Mouse (Mus musculus) ES-Bruce4 (cell line): ENCODE data around the gene R3hdml. TPM values are rescaled to one million over a fixed set of nuclear protein-coding genes. Genes with fewer than 3 reads are reported as not detected.

Experiments
- H3K27ac ChIP-seq: 2 replicates; pipeline ENCODE4 v1.5.1; 2012; ENCODE audit warnings: low read length, inconsistent platforms; ENCODE audit not compliant: insufficient read depth
- H3K27me3 ChIP-seq: 2 replicates; pipeline ENCODE4 v1.6.1; 2012; ENCODE audit warnings: mild to moderate bottlenecking, low read length, inconsistent platforms; ENCODE audit not compliant: control insufficient read depth, poor library complexity, insufficient read depth, severe bottlenecking
- H3K36me3 ChIP-seq: 2 replicates; pipeline ENCODE4 v1.6.1; 2012; ENCODE audit warnings: inconsistent platforms, mild to moderate bottlenecking, low read length, moderate library complexity; ENCODE audit not compliant: control insufficient read depth, poor library complexity, insufficient read depth, severe bottlenecking
- H3K4me1 ChIP-seq: one replicate; pipeline ENCODE4 v1.8.1; 2011; ENCODE audit warnings: low read length; ENCODE audit not compliant: control insufficient read depth, insufficient read depth
- H3K4me3 ChIP-seq: 2 replicates; pipeline ENCODE4 v1.5.1; 2011; ENCODE audit warnings: low read depth, mild to moderate bottlenecking, low read length
- H3K9ac ChIP-seq: 2 replicates; pipeline ENCODE4 v1.6.1; 2012; ENCODE audit warnings: low read depth, mild to moderate bottlenecking, inconsistent platforms; ENCODE audit not compliant: poor library complexity, severe bottlenecking
- H3K9me3 ChIP-seq: replicated peaks from 2 replicates; pipeline ENCODE4 v1.6.1; 2012; ENCODE audit warnings: mild to moderate bottlenecking, low read length, inconsistent platforms; ENCODE audit not compliant: control insufficient read depth, poor library complexity, insufficient read depth, severe bottlenecking
- CTCF ChIP-seq: IDR thresholded peaks from one replicate; pipeline ENCODE4 v1.8.1; 2011; ENCODE audit warnings: low read depth, low read length
- EP300 ChIP-seq: IDR thresholded peaks from 2 replicates; pipeline ENCODE4 v1.6.1; 2011; ENCODE audit warnings: low read depth, low read length; ENCODE audit not compliant: insufficient read depth
- POLR2A ChIP-seq: IDR thresholded peaks from one replicate; pipeline ENCODE4 v1.8.1; 2011; ENCODE audit warnings: low read length; ENCODE audit not compliant: insufficient read depth
- polyA plus RNA-seq: library from polyadenylated mRNA; stranded (reverse); fragments of >200 nt; gene quantifications from 2 replicates; pipeline ENCODE4 v1.2.4, GENCODE M21; 2011; ENCODE audit warnings: low read depth; ENCODE audit not compliant: missing spikeins, insufficient read depth, insufficient read length

The R3hdml gene
- polyA plus RNA-seq, 1 experiment: not detected

GRCm38 (mm10) chr2:163493031-163493430 is 913 bp downstream of the R3hdml start:
- Histone ChIP-seq H3K4me1 (peaks cover 3% of the 10 kb centered on the region), H3K27ac (peak overlapping the region; percentile 35), H3K36me3 (no peaks in the 10 kb centered on the region), H3K4me3 (no peak overlapping the region), H3K9ac (no peak overlapping the region), H3K27me3 (no peaks in the 10 kb centered on the region), H3K9me3 (no peaks in the 10 kb centered on the region)
- TF ChIP-seq EP300: no peak
- TF ChIP-seq CTCF: no peak
- TF ChIP-seq POLR2A: no peak

- peaks cover 3% of the 10 kb centered on the region for H3K4me1 ChIP-seq
- no peak for TF ChIP-seq CTCF
- no peak for TF ChIP-seq POLR2A
- TF ChIP-seq EP300: no peak
- no peaks in the 10 kb centered on the region for H3K27me3 ChIP-seq
These were observed 1.9 kb downstream of the R3hdml start for GRCm38 (mm10) chr2:163493976-163494375.

GRCm38 (mm10) chr2:163494456-163494855 is 2.3 kb downstream of the R3hdml start:
- peaks cover 3% of the 10 kb centered on the region for H3K4me1 ChIP-seq
- no peak for TF ChIP-seq CTCF
- TF ChIP-seq EP300: no peak
- no peak for TF ChIP-seq POLR2A
- no peaks in the 10 kb centered on the region for H3K27me3 ChIP-seq
- H3K9me3 ChIP-seq: no peaks in the 10 kb centered on the region
- no peak overlapping the region for H3K9ac ChIP-seq
- no peaks in the 10 kb centered on the region for H3K36me3 ChIP-seq
- no peak overlapping the region for H3K27ac ChIP-seq
- H3K4me3 ChIP-seq: no peak overlapping the region

More at GRCm38 (mm10) chr2:163493976-163494375, 1.9 kb downstream of the R3hdml start:
- no peak overlapping the region for H3K9ac ChIP-seq
- no peaks in the 10 kb centered on the region for H3K36me3 ChIP-seq
- no peak overlapping the region for H3K4me3 ChIP-seq
- no peaks in the 10 kb centered on the region for H3K9me3 ChIP-seq
- H3K27ac ChIP-seq: no peak overlapping the region

- H3K27ac ChIP-seq: no peak overlapping the region
- H3K4me1 ChIP-seq: no peaks in the 10 kb centered on the region
- H3K4me3 ChIP-seq: no peak overlapping the region
- H3K9ac ChIP-seq: no peak overlapping the region
- H3K27me3 ChIP-seq: no peaks in the 10 kb centered on the region
- no peaks in the 10 kb centered on the region for H3K9me3 ChIP-seq
- TF ChIP-seq POLR2A: no peak
- TF ChIP-seq CTCF: no peak
- TF ChIP-seq EP300: no peak
- no peaks in the 10 kb centered on the region for H3K36me3 ChIP-seq
These were observed 10.1 kb downstream of the R3hdml start for GRCm38 (mm10) chr2:163502219-163502618.

GRCm38 (mm10) chr2:163503191-163503590 is 11.1 kb downstream of the R3hdml start:
- TF ChIP-seq CTCF (no peak), EP300 (no peak), POLR2A (no peak)
- H3K27me3 ChIP-seq: no peaks in the 10 kb centered on the region
- no peaks in the 10 kb centered on the region for H3K36me3 ChIP-seq
- H3K9ac ChIP-seq: no peak overlapping the region
- no peaks in the 10 kb centered on the region for H3K4me1 ChIP-seq
- H3K27ac ChIP-seq: no peak overlapping the region
- H3K4me3 ChIP-seq: no peak overlapping the region
- no peaks in the 10 kb centered on the region for H3K9me3 ChIP-seq

GRCm38 (mm10) chr2:163506300-163507004 is 14.3 kb downstream of the R3hdml start, which contains the start of gene Hnf4a:
TSS of gene Hnf4a (plus strand) at chr2:163506808.
- Histone ChIP-seq H3K4me1 (no peaks in the 10 kb centered on the region), H3K9me3 (no peaks in the 10 kb centered on the region), H3K27me3 (no peaks in the 10 kb centered on the region), H3K4me3 (no peak within 1 kb of the TSS), H3K36me3 (no peaks in the 10 kb centered on the region), H3K27ac (no peak within 1 kb of the TSS), H3K9ac (no peak within 1 kb of the TSS)
- TF ChIP-seq CTCF: no peak
- TF ChIP-seq POLR2A: no peak
